Mouse (Mus musculus) bone marrow, adult 2 months (tissue): ENCODE results near the gene Lypd6b.

Experiments used
- CTCF ChIP-seq: fragments of 200-500 bp; IDR thresholded peaks from 2 replicates; pipeline ENCODE4 v1.5.1; 2011; ENCODE audit warnings: low read length, control low read depth; ENCODE audit not compliant: control insufficient read depth, insufficient read depth
- POLR2A ChIP-seq: fragments of 200-500 bp; IDR thresholded peaks from 2 replicates; pipeline ENCODE4 v1.6.1; 2011; ENCODE audit warnings: low read depth, mild to moderate bottlenecking, control low read depth, low read length, borderline replicate concordance; ENCODE audit not compliant: control insufficient read depth

DNA sequence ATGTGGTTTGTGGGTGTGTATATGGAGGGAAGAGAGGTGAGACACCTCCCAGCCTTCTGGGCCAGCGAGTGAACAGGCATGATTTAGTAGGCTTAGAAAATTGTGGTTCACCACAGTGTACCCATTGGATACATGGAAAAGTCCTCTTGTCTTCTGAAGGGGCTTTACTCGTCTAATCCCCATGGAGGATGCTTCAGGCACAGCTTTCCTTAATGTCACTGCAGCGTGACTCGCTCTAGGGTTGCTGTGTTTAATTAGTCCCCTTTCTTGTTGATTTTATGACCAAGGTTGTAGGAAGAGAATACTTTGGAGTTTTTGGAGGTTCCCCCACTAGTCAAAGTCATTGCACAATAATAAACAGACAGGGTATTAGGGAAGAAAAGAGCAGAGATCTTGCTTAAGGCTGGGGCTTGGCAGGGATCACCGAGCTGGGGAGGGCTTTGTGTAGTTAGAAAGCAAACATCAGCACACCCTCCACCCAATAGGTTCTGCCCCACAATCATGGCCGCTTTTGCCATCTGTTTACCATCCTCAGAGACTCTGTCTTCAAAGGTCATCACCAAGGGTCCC lies 122.4 kb downstream of the Lypd6b start:
- TF ChIP-seq CTCF, result no peak
- TF ChIP-seq POLR2A, result no peak
